Mouse (Mus musculus): ENCODE results near the gene Tcaim. TPM values are rescaled to one million over a fixed set of nuclear protein-coding genes. Genes with fewer than 3 reads are reported as not detected.
"Not testable (repeated sequence)": the region's sequence is repeated elsewhere in the genome, so short reads cannot be mapped to it uniquely, and the experiment has no call there.

Tcaim gene
- 10 to 100 TPM; 20.1 to 22.9 (median 22.1) TPM for total RNA-seq (2022)

DNA sequence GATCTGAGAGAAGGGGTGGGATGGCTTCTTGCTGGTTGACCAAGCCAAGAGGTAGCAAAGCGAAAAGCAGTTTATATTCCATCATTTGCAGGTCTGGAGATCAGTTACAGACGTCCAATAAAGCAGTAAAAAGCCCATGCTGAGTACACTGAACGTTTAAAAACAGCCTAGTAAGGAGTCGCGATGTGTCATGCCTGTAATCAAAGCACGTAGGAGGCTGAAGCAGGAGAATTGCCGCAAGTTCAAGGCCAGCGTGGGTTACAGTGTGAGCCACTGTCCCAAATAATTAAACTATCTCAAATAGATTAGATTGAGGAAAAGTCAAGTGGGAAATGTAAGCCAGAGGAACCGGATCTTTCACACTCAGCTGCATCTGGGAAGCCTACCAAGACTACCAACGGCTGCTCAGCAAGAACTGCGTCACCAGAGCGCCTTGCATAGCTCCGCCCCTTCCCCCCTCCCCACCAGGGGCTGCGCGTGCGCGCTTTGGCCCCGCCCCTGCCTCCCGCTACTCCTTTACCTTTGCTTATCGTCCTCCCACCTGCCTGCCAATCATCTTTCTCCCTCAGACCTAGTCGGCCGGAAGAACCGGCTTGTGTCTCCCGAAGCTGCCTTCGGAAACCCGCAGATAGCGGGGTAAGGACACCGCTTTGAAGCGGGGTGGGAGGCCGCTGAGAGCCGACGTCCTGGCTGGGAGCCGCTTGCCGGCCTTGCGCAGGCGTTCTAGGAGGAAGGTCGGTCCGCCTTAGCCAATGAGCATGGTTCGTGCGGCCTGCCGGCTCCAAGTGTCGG lies at the start of gene Tcaim:
Tcaim (plus strand) TSS at position 487 of the 792 bp plus-strand sequence.
- peak; percentile 85 to 88 for DNase-seq (ENCODE audit: low spot score in 2 of 2)

GRCm38 (mm10) chr9:122757614-122758013 lies 47.7 kb upstream of the Tcaim start:
- no peak for DNase-seq (ENCODE audit: low spot score in 2 of 2)

GRCm38 (mm10) chr9:122760111-122760510 lies 45.2 kb upstream of the Tcaim start:
- no peak for DNase-seq (ENCODE audit: low spot score in 2 of 2)

- DNase-seq (ENCODE audit: low spot score in 2 of 2), result no peak
Observed at GRCm38 (mm10) chr9:122785231-122785630, 20.1 kb upstream of the Tcaim start.

GRCm38 (mm10) chr9:122786534-122786933 lies 18.8 kb upstream of the Tcaim start:
- DNase-seq (ENCODE audit: low spot score in 2 of 2), result no peak

- no peak for DNase-seq (ENCODE audit: low spot score in 2 of 2)
Observed at GRCm38 (mm10) chr9:122805845-122806341, 554 bp downstream of the Tcaim start.

DNA sequence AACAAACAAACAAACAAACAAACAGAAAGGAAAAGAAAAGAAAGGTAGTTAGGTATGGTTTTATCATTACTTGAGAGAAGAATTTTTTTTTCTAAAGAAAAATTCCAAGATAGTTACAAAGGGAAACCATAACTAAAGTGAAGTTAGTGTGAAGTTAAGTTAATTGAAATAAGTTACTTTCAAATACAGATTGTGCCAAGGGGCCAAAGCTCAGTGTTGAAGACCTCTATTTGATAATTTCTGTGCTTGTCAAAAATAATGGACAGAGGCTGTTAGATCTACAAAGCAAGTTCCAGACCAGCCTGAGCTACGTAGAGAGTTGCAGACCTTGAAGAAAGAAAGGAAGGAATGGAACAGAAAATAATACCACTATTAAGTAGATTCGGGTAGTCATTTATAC lies 1.8 kb downstream of the Tcaim start:
- DNase-seq (ENCODE audit: low spot score in 2 of 2), result no peak

DNA sequence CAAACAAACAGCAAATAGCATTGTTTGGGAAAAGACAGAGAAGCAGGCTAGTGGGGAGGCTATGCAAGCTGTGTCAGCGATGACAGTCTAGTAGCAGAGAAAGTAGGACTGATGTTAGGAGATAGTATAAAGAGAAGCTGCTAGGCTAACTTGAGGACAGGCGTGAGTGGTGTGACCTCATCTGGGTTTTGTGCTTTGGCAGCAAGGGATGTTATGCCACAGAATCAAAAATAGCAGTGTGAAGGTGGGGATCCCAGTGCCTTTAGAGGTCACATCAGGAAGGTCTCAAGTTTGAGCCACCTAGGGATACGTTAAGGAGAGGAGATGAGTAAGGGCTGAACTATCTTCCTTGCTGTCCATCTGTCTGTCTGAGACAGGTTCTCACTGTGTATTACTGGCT lies 4.9 kb downstream of the Tcaim start:
- no peak for DNase-seq (ENCODE audit: low spot score in 2 of 2)

DNA sequence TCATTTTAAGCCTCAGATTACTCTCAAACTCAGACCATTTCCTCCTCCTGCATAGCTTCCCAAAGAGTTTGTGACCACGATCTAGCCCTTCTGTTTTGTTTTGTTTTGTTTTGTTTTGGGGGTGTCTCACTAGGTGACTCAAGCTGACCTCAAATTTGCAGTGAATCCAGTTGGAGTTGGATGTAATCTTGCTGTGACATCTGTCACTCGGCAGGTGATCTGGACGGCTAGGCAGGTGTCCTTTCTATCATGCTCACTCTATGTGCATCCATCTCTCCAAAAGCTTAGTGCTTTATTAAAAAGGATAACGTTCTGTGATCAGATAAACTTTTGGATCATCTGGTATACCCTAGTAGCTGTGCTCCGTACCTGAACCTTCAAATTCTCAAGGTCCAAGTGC lies 7.0 kb downstream of the Tcaim start:
- no peak for DNase-seq (ENCODE audit: low spot score in 2 of 2)

- no peak for DNase-seq (ENCODE audit: low spot score in 2 of 2)
Observed at GRCm38 (mm10) chr9:122814775-122815174, 9.4 kb downstream of the Tcaim start.

- no peak for DNase-seq (ENCODE audit: low spot score in 2 of 2)
Observed at GRCm38 (mm10) chr9:122815239-122815851, 10.0 kb downstream of the Tcaim start.

GRCm38 (mm10) chr9:122823374-122824017 lies 18.2 kb downstream of the Tcaim start:
- DNase-seq (ENCODE audit: low spot score in 2 of 2), result no peak

DNA sequence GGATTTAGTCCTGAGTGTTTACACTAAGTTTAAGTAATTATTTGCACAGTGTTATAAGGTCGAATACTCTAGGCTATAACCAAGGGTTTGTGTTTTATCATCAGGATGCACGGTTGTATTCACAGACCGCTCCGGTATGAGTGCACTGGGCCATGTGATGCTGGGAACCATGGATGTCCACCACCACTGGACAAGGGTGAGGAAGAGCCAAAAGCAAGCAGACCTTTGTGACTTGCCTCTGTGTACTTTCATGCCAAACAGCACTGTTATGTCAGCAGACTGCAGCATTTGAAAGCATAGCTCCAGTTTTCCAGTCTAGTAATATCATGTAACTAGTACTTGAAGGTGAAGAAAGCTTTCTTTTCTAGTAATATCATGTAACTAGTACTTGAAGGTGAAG lies 21.4 kb downstream of the Tcaim start:
- DNase-seq (ENCODE audit: low spot score in 2 of 2), result no peak

GRCm38 (mm10) chr9:122829826-122830380 lies 24.6 kb downstream of the Tcaim start:
- no peak for DNase-seq (ENCODE audit: low spot score in 2 of 2)

GRCm38 (mm10) chr9:122836126-122836525 lies 30.8 kb downstream of the Tcaim start:
- DNase-seq (ENCODE audit: low spot score in 2 of 2), result peak in 1 of 2 experiments; percentile 10

GRCm38 (mm10) chr9:122836790-122837189 lies 31.5 kb downstream of the Tcaim start:
- DNase-seq (ENCODE audit: low spot score in 2 of 2), result peak; percentile 47 to 69

DNA sequence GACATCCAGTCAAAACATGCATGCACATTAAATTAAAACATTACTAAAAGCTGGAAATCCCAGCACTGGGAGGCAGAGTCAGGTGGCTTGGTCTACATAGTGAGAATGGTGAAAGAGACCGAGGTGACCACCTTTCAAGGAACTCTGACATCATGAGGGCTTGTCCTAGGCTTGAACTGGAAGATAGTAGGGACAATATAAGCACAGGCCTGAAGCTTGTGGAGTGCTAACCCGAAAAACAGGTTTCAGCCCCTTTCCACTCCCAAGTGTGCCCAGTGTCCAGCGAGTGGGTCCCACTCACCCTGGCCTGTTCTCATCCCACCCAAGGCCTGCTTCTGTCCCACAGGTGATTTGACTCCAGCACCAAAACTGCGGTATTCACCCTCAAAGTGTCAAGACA lies 31.9 kb downstream of the Tcaim start:
- no peak for DNase-seq (ENCODE audit: low spot score in 2 of 2)

GRCm38 (mm10) chr9:122837680-122838079 lies 32.3 kb downstream of the Tcaim start:
- DNase-seq (ENCODE audit: low spot score in 2 of 2), result peak in 1 of 2 experiments; percentile 11

- no peak for DNase-seq (ENCODE audit: low spot score in 2 of 2)
Observed at GRCm38 (mm10) chr9:122843760-122844159, 38.4 kb downstream of the Tcaim start, which contains the start of gene Gm35549. TSS of gene Gm35549 (minus strand) at chr9:122844035.

GRCm38 (mm10) chr9:122845621-122846020 lies 40.3 kb downstream of the Tcaim start:
- no peak for DNase-seq (ENCODE audit: low spot score in 2 of 2)

DNA sequence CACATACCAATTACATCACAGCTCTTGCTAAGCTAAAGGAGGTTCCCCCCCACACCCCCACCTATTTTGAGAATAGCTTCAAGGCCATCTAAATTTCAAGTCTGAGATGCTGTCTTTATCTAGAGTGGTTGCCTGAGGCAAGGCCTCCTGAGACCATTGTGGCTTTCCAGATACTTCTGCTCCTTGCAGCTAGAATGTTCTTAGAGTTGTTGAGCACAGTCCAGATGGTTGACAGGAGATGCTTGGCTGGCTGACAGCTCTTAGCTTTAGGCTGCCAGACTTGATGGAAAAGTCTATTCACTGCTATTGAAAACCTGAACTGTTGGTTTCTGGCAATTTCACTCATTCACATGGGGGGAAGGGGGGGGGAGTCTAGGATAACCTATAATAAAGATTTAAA lies 40.8 kb downstream of the Tcaim start:
- peak; percentile 51 to 75 for DNase-seq (ENCODE audit: low spot score in 2 of 2)

- not testable (repeated sequence) for DNase-seq (ENCODE audit: low spot score in 2 of 2)
Observed at GRCm38 (mm10) chr9:122847811-122848311, 42.5 kb downstream of the Tcaim start.

Data from layer of hippocampus, adult 8-10 months (tissue).